15 mouse cellular contexts compared by ENCODE assay signal in genomic region chr15:81246890-81247289, GRCm38 (mm10). TPM values are rescaled to one million over a fixed set of nuclear protein-coding genes. Genes with fewer than 3 reads are reported as not detected.
DNase-seq lines count a peak whose midpoint lies in the region; ATAC-seq and TF ChIP-seq lines count a peak whose summit lies in the region.
"Had no signal": no experiment of that assay in that cellular context is flagged by ENCODE, and none has a peak within 500 bp of the region (broad histone marks: within the 10 kb centered on the region; RNA-seq: fewer than 3 reads in every experiment).

No protein-coding gene starts in this region.

- no peaks in the 10 kb centered on the region for H3K27me3 ChIP-seq in hindbrain, postnatal 0 days (ENCODE audit: insufficient read depth, low read length)
- H3K27me3 ChIP-seq in hindbrain, embryonic 14.5 days (ENCODE audit: control insufficient read depth, insufficient read depth, low read length), result no peaks in the 10 kb centered on the region
- no peaks in the 10 kb centered on the region for H3K27me3 ChIP-seq in liver, postnatal 0 days (ENCODE audit: insufficient read depth, low read length)
- H3K27me3 ChIP-seq in liver, embryonic 12.5 days (replicated peaks), result no peaks in the 10 kb centered on the region
- H3K27me3 ChIP-seq in C2C12 (ENCODE audit: control insufficient read depth, insufficient read depth, insufficient read length), result no peaks in the 10 kb centered on the region
- no peaks in the 10 kb centered on the region for H3K27me3 ChIP-seq in intestine, embryonic 16.5 days (replicated peaks; ENCODE audit: control insufficient read depth, insufficient read depth, low read length)
- H3K27me3 ChIP-seq: embryonic facial prominence, embryonic 12.5 days; forebrain, embryonic 12.5 days; hindbrain, embryonic 12.5 days had no signal

- 0 out of 2 replicates have a peak overlapping the region, but pooled peaks have one; percentile 8 for H3K27ac ChIP-seq in hindbrain, postnatal 0 days
- H3K27ac ChIP-seq in hindbrain, embryonic 14.5 days, result no peak overlapping the region
- peak overlapping the region; percentile 83 for H3K27ac ChIP-seq in liver, postnatal 0 days (ENCODE audit: low read depth)
- H3K27ac ChIP-seq in liver, embryonic 12.5 days, result no peak overlapping the region
- H3K27ac ChIP-seq in intestine, embryonic 16.5 days (ENCODE audit: low read length), result peak overlapping the region; percentile 96
- H3K27ac ChIP-seq: forebrain, embryonic 12.5 days; hindbrain, embryonic 12.5 days had no signal

- H3K4me1 ChIP-seq in hindbrain, postnatal 0 days (ENCODE audit: insufficient read depth, low read length), result no peaks in the 10 kb centered on the region
- no peaks in the 10 kb centered on the region for H3K4me1 ChIP-seq in hindbrain, embryonic 14.5 days (replicated peaks; ENCODE audit: control insufficient read depth, insufficient read depth, low read length)
- peaks cover 13% of the 10 kb centered on the region for H3K4me1 ChIP-seq in liver, postnatal 0 days (ENCODE audit: insufficient read depth)
- peaks cover 8% of the 10 kb centered on the region; the same call in 1 of the 2 replicates for H3K4me1 ChIP-seq in liver, embryonic 12.5 days
- peaks cover 24% of the 10 kb centered on the region for H3K4me1 ChIP-seq in intestine, embryonic 16.5 days (ENCODE audit: control insufficient read depth, insufficient read depth, low read length)
- H3K4me1 ChIP-seq: forebrain, embryonic 12.5 days had no signal

- WGBS in hindbrain, postnatal 0 days, result 92% methylated on average over 3 of the region's 3 CpGs
- 90% methylated on average over 3 of the region's 3 CpGs for WGBS in hindbrain, embryonic 14.5 days
- 88% methylated on average over 3 of the region's 3 CpGs for WGBS in liver, postnatal 0 days (ENCODE audit: insufficient replicate concordance)
- 75% methylated on average over 3 of the region's 3 CpGs for WGBS in liver, embryonic 12.5 days (ENCODE audit: insufficient replicate concordance)
- 83% methylated on average over 3 of the region's 3 CpGs for WGBS in intestine, embryonic 16.5 days

- H3K9me3 ChIP-seq in hindbrain, postnatal 0 days (ENCODE audit: low read length), result 0 out of 2 replicates have a peak, but pooled peaks cover 7% of the 10 kb centered on the region
- no peaks in the 10 kb centered on the region for H3K9me3 ChIP-seq in hindbrain, embryonic 14.5 days (ENCODE audit: control insufficient read depth, low read length)
- H3K9me3 ChIP-seq in liver, postnatal 0 days (ENCODE audit: low read length), result peaks cover 5% of the 10 kb centered on the region; the same call in 1 of the 2 replicates
- no peaks in the 10 kb centered on the region for H3K9me3 ChIP-seq in liver, embryonic 12.5 days (replicated peaks)
- peaks cover 6% of the 10 kb centered on the region; the same call in 1 of the 2 replicates for H3K9me3 ChIP-seq in intestine, embryonic 16.5 days (ENCODE audit: control insufficient read depth, low read length)
- H3K9me3 ChIP-seq: G1E had no signal

- no peak overlapping the region for H3ac ChIP-seq in C2C12 (ENCODE audit: control insufficient read depth, insufficient read length, low read depth)

- no peak overlapping the region for H3K4me2 ChIP-seq in hindbrain, postnatal 0 days (ENCODE audit: low read depth, low read length)
- H3K4me2 ChIP-seq in hindbrain, embryonic 14.5 days (replicated peaks), result no peak overlapping the region
- peak overlapping the region; percentile 67; the same call in 1 of the 2 replicates for H3K4me2 ChIP-seq in liver, postnatal 0 days (ENCODE audit: low read depth, low read length)
- H3K4me2 ChIP-seq in liver, embryonic 12.5 days, result no peak overlapping the region
- H3K4me2 ChIP-seq in intestine, embryonic 16.5 days (ENCODE audit: low read depth, low read length), result 0 out of 2 replicates have a peak overlapping the region, but pooled peaks have one; percentile 47
- H3K4me2 ChIP-seq: forebrain, embryonic 12.5 days; hindbrain, embryonic 12.5 days had no signal

- no peak for DNase-seq in hindbrain, postnatal 0 days (ENCODE audit: low spot score)
- DNase-seq in hindbrain, embryonic 14.5 days (ENCODE audit: low spot score), result no peak
- DNase-seq in liver, postnatal 0 days, result no peak
- no peak for DNase-seq in B cell, adult 2 months
- no peak for DNase-seq in spleen, postnatal 10 days (ENCODE audit: low spot score in 2 of 2)
- DNase-seq: cerebellum, adult 18-20 months had no signal

- H3K79me2 ChIP-seq in C2C12 (ENCODE audit: control insufficient read depth, insufficient read depth), result no peaks in the 10 kb centered on the region

- H3K4me3 ChIP-seq in hindbrain, postnatal 0 days (ENCODE audit: low read length), result no peak overlapping the region
- H3K4me3 ChIP-seq in hindbrain, embryonic 14.5 days (replicated peaks; ENCODE audit: low read length), result no peak overlapping the region
- H3K4me3 ChIP-seq in liver, postnatal 0 days (ENCODE audit: low read depth, low read length), result no peak overlapping the region
- H3K4me3 ChIP-seq in liver, embryonic 12.5 days, result no peak overlapping the region
- no peak overlapping the region for H3K4me3 ChIP-seq in C2C12 (ENCODE audit: insufficient read depth, poor library complexity, severe bottlenecking)
- H3K4me3 ChIP-seq in intestine, embryonic 16.5 days (ENCODE audit: low read length), result no peak overlapping the region
- H3K4me3 ChIP-seq: embryonic facial prominence, embryonic 12.5 days; forebrain, embryonic 12.5 days; hindbrain, embryonic 12.5 days had no signal

- no peak for TF ChIP-seq CTCF in hindbrain, postnatal 0 days (IDR thresholded peaks at IDR 0.05; ENCODE audit: low read depth)
- TF ChIP-seq CTCF in liver, postnatal 0 days (IDR thresholded peaks at IDR 0.05; ENCODE audit: low read depth), result no peak
- no peak for TF ChIP-seq CTCF in C2C12 (IDR thresholded peaks at IDR 0.05; ENCODE audit: control insufficient read depth, insufficient read depth, insufficient read length)

- H3K9ac ChIP-seq in hindbrain, postnatal 0 days (replicated peaks; ENCODE audit: low read length), result no peak overlapping the region
- H3K9ac ChIP-seq in hindbrain, embryonic 14.5 days, result no peak overlapping the region
- H3K9ac ChIP-seq in liver, postnatal 0 days (replicated peaks), result 0 out of 2 replicates have a peak overlapping the region, but pooled peaks have one; percentile 4
- no peak overlapping the region for H3K9ac ChIP-seq in liver, embryonic 12.5 days
- no peak overlapping the region for H3K9ac ChIP-seq in intestine, embryonic 16.5 days (ENCODE audit: low read depth, low read length)
- H3K9ac ChIP-seq: embryonic facial prominence, embryonic 12.5 days; forebrain, embryonic 12.5 days; hindbrain, embryonic 12.5 days had no signal

- no peak for ATAC-seq in hindbrain, postnatal 0 days
- ATAC-seq in hindbrain, embryonic 14.5 days (ENCODE audit: low FRiP score), result no peak
- ATAC-seq in liver, postnatal 0 days, result no peak
- ATAC-seq in liver, embryonic 12.5 days, result no peak
- no peak for ATAC-seq in intestine, embryonic 16.5 days

- H3K36me3 ChIP-seq in hindbrain, postnatal 0 days (ENCODE audit: insufficient read depth, low read length), result no peaks in the 10 kb centered on the region
- no peaks in the 10 kb centered on the region for H3K36me3 ChIP-seq in hindbrain, embryonic 14.5 days (replicated peaks; ENCODE audit: control insufficient read depth, insufficient read depth)
- H3K36me3 ChIP-seq in liver, postnatal 0 days (replicated peaks; ENCODE audit: insufficient read depth, low read length), result peaks cover 3% of the 10 kb centered on the region; the same call in 1 of the 2 replicates
- H3K36me3 ChIP-seq in liver, embryonic 12.5 days, result no peaks in the 10 kb centered on the region
- H3K36me3 ChIP-seq in C2C12 (ENCODE audit: control insufficient read depth, insufficient read depth), result no peaks in the 10 kb centered on the region
- no peaks in the 10 kb centered on the region for H3K36me3 ChIP-seq in intestine, embryonic 16.5 days (ENCODE audit: control insufficient read depth, insufficient read depth, low read length)
- H3K36me3 ChIP-seq: embryonic facial prominence, embryonic 12.5 days; forebrain, embryonic 12.5 days; G1E; hindbrain, embryonic 12.5 days had no signal

- no peak for TF ChIP-seq EP300 in liver, postnatal 0 days (IDR thresholded peaks at IDR 0.05; ENCODE audit: low read depth)

- no peaks in the 10 kb centered on the region for H3K79me3 ChIP-seq in C2C12 (ENCODE audit: low read depth)

TF ChIP-seq in C2C12, 6 proteins besides CTCF, POLR2A, EP300 and RAD21:
- TF ChIP-seq MYOD1 (IDR thresholded peaks at IDR 0.05; ENCODE audit: control insufficient read depth, insufficient read length, low read depth), result no peak
- TF ChIP-seq MAX (IDR thresholded peaks at IDR 0.05), result peak; percentile 59
- TF ChIP-seq CEBPB (IDR thresholded peaks at IDR 0.05; ENCODE audit: low read depth), result no peak
- TF ChIP-seq USF1 (IDR thresholded peaks at IDR 0.05; ENCODE audit: low read depth), result no peak
- TF ChIP-seq MYOG (IDR thresholded peaks at IDR 0.05; ENCODE audit: control insufficient read depth, extremely low read depth, insufficient read length), result no peak

RNA-seq across cellular contexts. Expression of gene Mchr1, which starts 11.6 kb away (rescaled TPM):
- total RNA-seq in hindbrain, postnatal 0 days (2014; rRNA removed), result 5.9 and 11.1 TPM in 2 replicates
- polyA plus RNA-seq in hindbrain, postnatal 0 days (2015; fragmentation: Nextera tagmentation; extraction: Ambion mirVana), result 7.0 and 7.8 TPM in 2 replicates
- polyA plus RNA-seq in hindbrain, embryonic 14.5 days (2014; fragmentation: Nextera tagmentation; extraction: Ambion mirVana), result 3.4 and 5.4 TPM in 2 replicates
- 0.12 and 0.17 TPM in 2 replicates for polyA plus RNA-seq in liver, postnatal 0 days (2015; fragmentation: Nextera tagmentation; extraction: Ambion mirVana)
- 0.19 TPM in 1 of 2 replicates, not detected in the other for polyA plus RNA-seq in liver, embryonic 12.5 days (2016; fragmentation: Nextera tagmentation; extraction: Ambion mirVana)
- 0.81 TPM for polyA plus RNA-seq in C2C12 (2012; fragmentation: generic; extraction: Trizol)
- 0.97 and 1.2 TPM in 2 replicates for polyA plus RNA-seq in intestine, embryonic 16.5 days (2015; fragmentation: Nextera tagmentation; extraction: Ambion mirVana)
- total RNA-seq: granulocyte monocyte progenitor cell, adult 5-6 weeks had no signal
- polyA plus RNA-seq: G1E; spleen, adult 2 months had no signal

RNA-seq across cellular contexts. Expression of gene Mrtfa, which starts 56.3 kb away (rescaled TPM):
- total RNA-seq in hindbrain, postnatal 0 days (2014; rRNA removed), result 32.1 and 54.8 TPM in 2 replicates
- 19.3 and 22.6 TPM in 2 replicates for polyA plus RNA-seq in hindbrain, postnatal 0 days (2015; fragmentation: Nextera tagmentation; extraction: Ambion mirVana)
- polyA plus RNA-seq in hindbrain, embryonic 14.5 days (2014; fragmentation: Nextera tagmentation; extraction: Ambion mirVana), result 29.0 and 31.5 TPM in 2 replicates
- polyA plus RNA-seq in liver, postnatal 0 days (2015; fragmentation: Nextera tagmentation; extraction: Ambion mirVana), result 4.3 and 4.5 TPM in 2 replicates
- polyA plus RNA-seq in liver, embryonic 12.5 days (2016; fragmentation: Nextera tagmentation; extraction: Ambion mirVana), result 8.0 and 8.7 TPM in 2 replicates
- 42.2 TPM for polyA plus RNA-seq in C2C12 (2012; fragmentation: generic; extraction: Trizol)
- polyA plus RNA-seq in intestine, embryonic 16.5 days (2015; fragmentation: Nextera tagmentation; extraction: Ambion mirVana), result 13.7 and 16.5 TPM in 2 replicates

Comparison
In these comparisons a context has a peak if more than half of its experiments do, and no peak if none do; other contexts are left out.
1. H3K27ac ChIP-seq: peak in hindbrain, postnatal 0 days (single experiment), liver, postnatal 0 days (single experiment) and intestine, embryonic 16.5 days (single experiment); none in hindbrain, embryonic 14.5 days (single experiment) and liver, embryonic 12.5 days (single experiment).
2. H3K4me2 ChIP-seq: peak in liver, postnatal 0 days (single experiment) and intestine, embryonic 16.5 days (single experiment); none in hindbrain, postnatal 0 days (single experiment), hindbrain, embryonic 14.5 days (single experiment) and liver, embryonic 12.5 days (single experiment).